Mouse (Mus musculus): Measurements from ENCODE around the gene Sh2d6. TPM values are rescaled to one million over a fixed set of nuclear protein-coding genes. Genes with fewer than 3 reads are reported as not detected.

Gene Sh2d6
- polyA plus RNA-seq, 1 experiment, result 76.8 TPM

DNA sequence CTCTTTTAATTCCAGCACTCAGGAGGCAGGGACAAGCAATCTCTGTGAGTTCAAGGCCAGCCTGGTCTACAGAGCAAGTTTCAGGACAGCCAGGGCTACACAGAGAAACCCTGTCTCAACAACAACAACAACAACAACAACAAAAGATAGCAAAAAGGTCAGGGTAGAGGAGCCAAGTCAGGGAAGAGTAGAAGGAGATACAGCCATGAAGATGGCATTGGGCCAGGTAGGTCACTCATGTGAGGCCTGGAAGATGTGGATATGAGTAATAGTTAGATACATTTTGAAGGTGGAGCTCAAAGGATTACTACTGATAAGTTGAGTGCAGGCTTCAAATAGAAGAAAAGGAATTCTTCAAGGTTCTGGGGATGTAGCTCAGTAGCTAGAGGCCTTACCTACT is 18.2 kb downstream of the Sh2d6 start:
- H3K27me3 ChIP-seq (ENCODE audit: control insufficient read depth, insufficient read depth, low read length), result no peaks in the 10 kb centered on the region
- H3K4me1 ChIP-seq (ENCODE audit: control insufficient read depth, insufficient read depth, low read length), result peaks cover 2% of the 10 kb centered on the region; the same call in 1 of the 2 replicates
- no peak for TF ChIP-seq POLR2A (IDR thresholded peaks at IDR 0.05; ENCODE audit: control insufficient read depth, low read depth, low read length)
- no peak for TF ChIP-seq CTCF (IDR thresholded peaks at IDR 0.05; ENCODE audit: control insufficient read depth, insufficient read depth, insufficient replicate concordance, low read depth, low read length)
- no peaks in the 10 kb centered on the region for H3K36me3 ChIP-seq (ENCODE audit: control insufficient read depth, insufficient read depth, low read length)
- no peak overlapping the region for H3K27ac ChIP-seq (ENCODE audit: control insufficient read depth, insufficient read depth, low read depth, low read length)
- H3K4me3 ChIP-seq (ENCODE audit: control insufficient read depth, low read depth, low read length), result no peak overlapping the region

DNA sequence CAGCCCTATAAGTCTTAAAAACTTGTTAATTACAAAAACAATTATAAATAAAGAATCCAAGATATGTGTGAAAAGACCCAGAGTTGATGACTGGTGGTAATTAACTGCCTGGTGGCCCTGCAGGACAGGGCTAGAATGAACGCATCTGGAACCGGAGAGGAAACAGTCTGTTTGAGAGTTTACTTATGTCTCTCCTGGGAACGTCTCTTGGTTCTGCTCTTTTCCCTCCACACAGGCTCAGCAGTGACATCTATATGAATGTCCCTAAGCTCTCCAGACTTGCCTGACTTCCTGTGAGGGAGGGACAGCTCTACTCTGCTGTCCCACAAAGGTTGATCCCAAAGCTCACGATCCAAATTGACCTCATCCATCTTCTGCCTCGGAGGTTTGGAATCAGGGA is 22.6 kb downstream of the Sh2d6 start:
- TF ChIP-seq POLR2A (IDR thresholded peaks at IDR 0.05; ENCODE audit: control insufficient read depth, low read depth, low read length) (no peak), CTCF (IDR thresholded peaks at IDR 0.05; ENCODE audit: control insufficient read depth, insufficient read depth, insufficient replicate concordance, low read depth, low read length) (no peak)
- H3K36me3 ChIP-seq (ENCODE audit: control insufficient read depth, insufficient read depth, low read length), result no peaks in the 10 kb centered on the region

DNA sequence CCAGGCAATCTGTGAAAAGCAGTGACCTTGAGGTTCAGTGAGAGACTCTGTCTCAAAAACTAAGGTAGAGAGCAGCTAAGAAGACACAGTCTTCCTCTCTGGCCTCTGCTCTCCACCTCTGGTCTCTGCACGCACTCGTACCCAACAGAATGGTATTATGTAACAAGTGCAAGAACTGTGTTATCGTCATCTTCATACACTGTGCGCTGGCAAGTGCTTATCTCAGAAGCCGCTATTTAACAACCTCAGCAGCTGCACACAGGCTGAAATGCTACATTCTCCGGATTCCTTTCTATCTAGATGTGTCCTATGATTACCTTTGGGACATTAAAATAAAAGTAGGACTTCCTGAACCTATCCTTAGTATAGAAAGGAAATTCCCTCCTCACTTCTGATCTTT is 28.6 kb downstream of the Sh2d6 start:
- TF ChIP-seq POLR2A (IDR thresholded peaks at IDR 0.05; ENCODE audit: control insufficient read depth, low read depth, low read length) (no peak), CTCF (IDR thresholded peaks at IDR 0.05; ENCODE audit: control insufficient read depth, insufficient read depth, insufficient replicate concordance, low read depth, low read length) (no peak)
- no peaks in the 10 kb centered on the region for H3K36me3 ChIP-seq (ENCODE audit: control insufficient read depth, insufficient read depth, low read length)
- no peaks in the 10 kb centered on the region for H3K27me3 ChIP-seq (ENCODE audit: control insufficient read depth, insufficient read depth, low read length)
- H3K27ac ChIP-seq (ENCODE audit: control insufficient read depth, insufficient read depth, low read depth, low read length), result peak overlapping the region; percentile 70
- no peaks in the 10 kb centered on the region; the same call in 1 of the 2 replicates for H3K4me1 ChIP-seq (ENCODE audit: control insufficient read depth, insufficient read depth, low read length)
- H3K4me3 ChIP-seq (ENCODE audit: control insufficient read depth, low read depth, low read length), result peak overlapping the region; percentile 13; the same call in 1 of the 2 replicates

More for the DNA sequence above, 22.6 kb downstream of the Sh2d6 start:
- Histone ChIP-seq H3K4me3 (ENCODE audit: control insufficient read depth, low read depth, low read length) (no peak overlapping the region), H3K27ac (ENCODE audit: control insufficient read depth, insufficient read depth, low read depth, low read length) (no peak overlapping the region), H3K27me3 (ENCODE audit: control insufficient read depth, insufficient read depth, low read length) (no peaks in the 10 kb centered on the region), H3K4me1 (ENCODE audit: control insufficient read depth, insufficient read depth, low read length) (no peaks in the 10 kb centered on the region)

DNA sequence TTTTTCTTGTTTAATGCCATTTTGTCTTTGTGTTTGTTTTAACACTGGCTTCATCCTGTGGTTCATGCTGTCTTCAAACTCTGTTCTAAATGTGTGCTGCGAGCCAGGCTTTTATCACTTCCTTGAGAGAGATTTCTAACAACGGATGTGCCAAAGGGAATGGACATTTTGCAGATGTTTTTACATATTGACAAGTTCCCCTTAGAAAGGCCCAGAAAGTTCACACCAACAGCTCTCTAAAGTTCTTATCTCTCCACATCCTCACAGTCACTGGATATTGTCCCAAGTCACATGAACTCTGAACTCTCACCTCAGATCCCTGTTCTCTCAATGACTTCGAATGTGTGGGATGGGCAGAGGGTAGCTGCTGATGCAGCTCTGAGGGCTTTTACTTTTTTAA is 30.4 kb downstream of the Sh2d6 start:
- TF ChIP-seq POLR2A (IDR thresholded peaks at IDR 0.05; ENCODE audit: control insufficient read depth, low read depth, low read length) (no peak), CTCF (IDR thresholded peaks at IDR 0.05; ENCODE audit: control insufficient read depth, insufficient read depth, insufficient replicate concordance, low read depth, low read length) (no peak)
- Histone ChIP-seq H3K4me1 (ENCODE audit: control insufficient read depth, insufficient read depth, low read length) (no peaks in the 10 kb centered on the region; the same call in 1 of the 2 replicates), H3K27ac (ENCODE audit: control insufficient read depth, insufficient read depth, low read depth, low read length) (peak overlapping the region; percentile 13; the same call in 1 of the 2 replicates), H3K36me3 (ENCODE audit: control insufficient read depth, insufficient read depth, low read length) (no peaks in the 10 kb centered on the region), H3K4me3 (ENCODE audit: control insufficient read depth, low read depth, low read length) (no peak overlapping the region), H3K27me3 (ENCODE audit: control insufficient read depth, insufficient read depth, low read length) (no peaks in the 10 kb centered on the region)

DNA sequence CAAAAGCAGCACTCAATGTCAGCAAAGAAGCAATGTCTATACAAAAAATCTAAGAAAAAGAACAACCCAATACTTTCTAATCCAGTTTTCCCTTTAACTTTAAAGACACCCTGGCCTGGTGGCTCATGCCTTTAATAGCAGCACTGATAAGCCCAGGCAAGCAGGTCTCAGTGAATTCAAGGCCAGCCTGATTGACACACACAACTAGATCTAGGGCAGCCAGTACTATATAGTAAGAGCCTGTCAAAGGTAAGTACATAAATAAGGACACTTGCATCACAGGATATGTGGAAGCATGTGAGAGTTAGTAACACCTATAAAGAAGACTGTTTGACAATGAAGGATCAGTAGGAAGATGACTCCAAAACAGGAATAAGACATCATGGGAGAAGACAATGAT is 32.0 kb downstream of the Sh2d6 start:
- Histone ChIP-seq H3K27me3 (ENCODE audit: control insufficient read depth, insufficient read depth, low read length) (no peaks in the 10 kb centered on the region), H3K27ac (ENCODE audit: control insufficient read depth, insufficient read depth, low read depth, low read length) (no peak overlapping the region), H3K4me1 (ENCODE audit: control insufficient read depth, insufficient read depth, low read length) (no peaks in the 10 kb centered on the region; the same call in 1 of the 2 replicates), H3K4me3 (ENCODE audit: control insufficient read depth, low read depth, low read length) (no peak overlapping the region), H3K36me3 (ENCODE audit: control insufficient read depth, insufficient read depth, low read length) (no peaks in the 10 kb centered on the region)
- TF ChIP-seq CTCF (IDR thresholded peaks at IDR 0.05; ENCODE audit: control insufficient read depth, insufficient read depth, insufficient replicate concordance, low read depth, low read length), result no peak
- no peak for TF ChIP-seq POLR2A (IDR thresholded peaks at IDR 0.05; ENCODE audit: control insufficient read depth, low read depth, low read length)

DNA sequence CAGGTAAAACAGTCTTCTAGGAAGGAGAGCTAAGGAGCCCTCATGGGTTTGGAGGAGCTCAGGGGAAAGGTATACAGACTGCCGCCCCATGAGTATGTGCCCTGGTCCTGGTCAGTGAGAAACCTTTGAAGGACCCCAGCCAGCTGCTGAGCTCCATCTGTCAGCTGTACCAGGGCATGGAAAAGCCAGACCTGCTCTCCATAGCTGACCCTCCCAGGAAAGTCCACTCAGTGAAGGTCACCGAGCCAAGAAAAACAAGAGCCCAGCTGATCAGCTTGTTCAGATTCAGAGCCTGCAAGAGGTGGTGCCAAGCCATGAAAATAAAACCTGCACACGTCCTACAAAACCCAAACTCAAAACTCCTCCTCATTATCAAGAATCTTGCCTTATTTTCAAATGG is 32.7 kb downstream of the Sh2d6 start:
- no peak overlapping the region for H3K4me3 ChIP-seq (ENCODE audit: control insufficient read depth, low read depth, low read length)
- no peaks in the 10 kb centered on the region for H3K27me3 ChIP-seq (ENCODE audit: control insufficient read depth, insufficient read depth, low read length)
- TF ChIP-seq CTCF (IDR thresholded peaks at IDR 0.05; ENCODE audit: control insufficient read depth, insufficient read depth, insufficient replicate concordance, low read depth, low read length), result no peak
- H3K27ac ChIP-seq (ENCODE audit: control insufficient read depth, insufficient read depth, low read depth, low read length), result no peak overlapping the region
- no peaks in the 10 kb centered on the region; the same call in 1 of the 2 replicates for H3K4me1 ChIP-seq (ENCODE audit: control insufficient read depth, insufficient read depth, low read length)
- H3K36me3 ChIP-seq (ENCODE audit: control insufficient read depth, insufficient read depth, low read length), result no peaks in the 10 kb centered on the region

DNA sequence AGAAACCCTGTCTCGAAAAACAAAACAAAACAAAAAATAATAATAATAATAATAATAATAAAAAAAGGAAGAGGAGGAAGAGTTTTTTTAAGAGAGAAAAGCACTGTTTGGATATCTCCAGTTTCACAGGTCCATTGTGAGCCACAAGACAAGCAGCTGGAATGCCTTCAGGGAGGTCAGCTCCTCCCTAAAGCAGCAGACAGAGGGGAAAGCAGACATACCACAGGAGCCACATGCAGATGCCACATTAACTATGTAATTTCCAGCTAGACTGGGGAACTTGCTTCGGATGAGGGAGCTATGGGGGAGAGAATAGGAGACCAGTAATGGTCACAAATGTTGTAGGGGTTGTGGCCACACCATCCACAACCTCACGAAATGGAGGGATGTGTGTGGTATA is 34.2 kb downstream of the Sh2d6 start:
- no peak for TF ChIP-seq POLR2A (IDR thresholded peaks at IDR 0.05; ENCODE audit: control insufficient read depth, low read depth, low read length)

DNA sequence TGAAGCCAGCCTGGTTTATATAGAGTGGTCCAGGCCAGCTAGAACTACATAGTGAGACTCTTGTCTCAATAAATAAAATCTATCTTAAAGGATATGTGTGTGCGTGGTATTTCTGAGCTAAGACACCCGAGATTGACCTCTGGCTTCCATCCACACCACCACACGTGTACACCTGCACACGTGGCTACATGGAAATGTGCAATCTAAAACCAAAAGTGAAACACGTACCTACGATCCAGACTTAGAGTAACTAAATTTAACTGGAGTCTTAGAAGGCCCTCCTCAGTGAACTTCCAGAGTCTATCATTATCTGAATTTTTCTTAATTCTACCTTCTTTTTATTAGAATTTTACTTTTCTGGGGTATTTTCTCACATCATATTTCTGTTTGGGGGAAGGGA is 35.2 kb downstream of the Sh2d6 start:
- Histone ChIP-seq H3K27me3 (ENCODE audit: control insufficient read depth, insufficient read depth, low read length) (no peaks in the 10 kb centered on the region), H3K27ac (ENCODE audit: control insufficient read depth, insufficient read depth, low read depth, low read length) (no peak overlapping the region), H3K36me3 (ENCODE audit: control insufficient read depth, insufficient read depth, low read length) (no peaks in the 10 kb centered on the region), H3K4me3 (ENCODE audit: control insufficient read depth, low read depth, low read length) (no peak overlapping the region), H3K4me1 (ENCODE audit: control insufficient read depth, insufficient read depth, low read length) (no peaks in the 10 kb centered on the region)
- TF ChIP-seq CTCF (IDR thresholded peaks at IDR 0.05; ENCODE audit: control insufficient read depth, insufficient read depth, insufficient replicate concordance, low read depth, low read length) (no peak), POLR2A (IDR thresholded peaks at IDR 0.05; ENCODE audit: control insufficient read depth, low read depth, low read length) (no peak)

More for the DNA sequence above, 34.2 kb downstream of the Sh2d6 start:
- Histone ChIP-seq H3K36me3 (ENCODE audit: control insufficient read depth, insufficient read depth, low read length) (no peaks in the 10 kb centered on the region), H3K27me3 (ENCODE audit: control insufficient read depth, insufficient read depth, low read length) (no peaks in the 10 kb centered on the region), H3K4me1 (ENCODE audit: control insufficient read depth, insufficient read depth, low read length) (no peaks in the 10 kb centered on the region), H3K4me3 (ENCODE audit: control insufficient read depth, low read depth, low read length) (no peak overlapping the region), H3K27ac (ENCODE audit: control insufficient read depth, insufficient read depth, low read depth, low read length) (no peak overlapping the region)

Data from testis, adult 2 months (tissue).